Mouse (Mus musculus): ENCODE measurements at regions not wholly inside any gene's neighbourhood (a gene's known extent, or its start where the extent isn't known, plus 50 kb on each side); places are given as distances from the start of the nearest gene placed in this dataset.
A peak's percentile ranks its signal among the peaks of the same experiment; 100 is the strongest.

DNA sequence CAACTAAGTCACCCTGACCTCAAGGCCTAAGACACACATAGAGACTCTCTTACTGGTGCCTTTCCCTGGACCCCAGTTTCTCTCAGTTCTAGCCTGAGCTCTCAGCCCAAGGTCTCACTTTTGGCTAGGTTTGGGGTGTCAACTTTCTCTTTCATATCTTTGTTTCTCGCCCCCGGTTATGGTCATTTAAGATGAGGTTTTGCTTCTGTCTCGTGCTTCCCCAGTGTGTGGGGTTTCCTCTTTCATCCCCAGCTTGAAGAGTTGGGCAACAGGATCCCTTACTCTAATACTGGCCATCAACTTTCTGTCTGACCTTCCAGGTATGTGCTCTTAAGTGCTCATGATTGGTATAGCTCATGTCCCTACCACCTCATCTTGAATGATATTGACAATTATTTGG, 67.5 kb downstream of the Lmo4 start:
- ATAC-seq (ENCODE audit: low FRiP score, low read depth): no peak
- 91% methylated on average over 3 of the region's 3 CpGs for WGBS
- no peaks in the 10 kb centered on the region for H3K9me3 ChIP-seq

GRCm38 (mm10) chr3:144136432-144136831, 68.6 kb downstream of the Lmo4 start:
- Histone ChIP-seq H3K9me3 (no peaks in the 10 kb centered on the region), H3K4me3 (no peak overlapping the region), H3K27ac (no peak overlapping the region), H3K4me1 (no peaks in the 10 kb centered on the region), H3K36me3 (no peaks in the 10 kb centered on the region), H3K27me3 (no peaks in the 10 kb centered on the region), H3K4me2 (replicated peaks) (no peak overlapping the region), H3K9ac (no peak overlapping the region)
- ATAC-seq (ENCODE audit: low FRiP score, low read depth): no peak
- WGBS: 69% methylated on average over 2 of the region's 2 CpGs

More for the DNA sequence above, 67.5 kb downstream of the Lmo4 start:
- no peak overlapping the region for H3K9ac ChIP-seq
- H3K4me1 ChIP-seq: no peaks in the 10 kb centered on the region
- H3K27me3 ChIP-seq: no peaks in the 10 kb centered on the region
- no peak overlapping the region for H3K27ac ChIP-seq
- no peaks in the 10 kb centered on the region for H3K36me3 ChIP-seq
- no peak overlapping the region for H3K4me3 ChIP-seq
- H3K4me2 ChIP-seq (replicated peaks): no peak overlapping the region

DNA sequence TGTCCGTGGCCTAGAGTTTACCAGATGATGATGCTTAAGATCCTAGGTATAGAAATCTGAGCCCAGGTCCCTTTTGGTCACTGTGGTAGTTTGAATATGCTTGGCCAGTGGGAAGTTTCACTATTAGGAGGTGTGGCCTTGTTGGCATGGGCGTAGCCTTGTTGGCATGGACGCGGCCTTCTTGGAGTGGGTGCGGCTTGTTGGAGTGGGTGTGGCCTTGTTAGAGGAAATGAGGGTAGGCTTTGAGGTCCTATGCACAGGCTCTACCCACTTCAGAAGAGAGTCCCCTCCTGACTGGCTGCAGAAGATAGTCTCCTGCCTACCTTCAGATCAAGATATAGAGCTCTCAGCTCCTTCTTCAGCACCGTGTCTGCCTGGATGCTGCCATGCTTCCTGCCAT, 69.4 kb downstream of the Lmo4 start:
- no peaks in the 10 kb centered on the region for H3K9me3 ChIP-seq
- no peaks in the 10 kb centered on the region for H3K27me3 ChIP-seq
- H3K36me3 ChIP-seq: no peaks in the 10 kb centered on the region
- no peak overlapping the region for H3K9ac ChIP-seq
- 96% methylated on average over 6 of the region's 6 CpGs for WGBS
- ATAC-seq (ENCODE audit: low FRiP score, low read depth): no peak
- H3K4me1 ChIP-seq: no peaks in the 10 kb centered on the region
- no peak overlapping the region for H3K4me2 ChIP-seq (replicated peaks)
- no peak overlapping the region for H3K27ac ChIP-seq
- no peak overlapping the region for H3K4me3 ChIP-seq

GRCm38 (mm10) chr3:144128042-144128441, 77.0 kb downstream of the Lmo4 start:
- Histone ChIP-seq H3K27me3 (no peaks in the 10 kb centered on the region), H3K27ac (no peak overlapping the region), H3K4me2 (replicated peaks) (no peak overlapping the region), H3K9ac (no peak overlapping the region), H3K4me1 (no peaks in the 10 kb centered on the region), H3K4me3 (no peak overlapping the region), H3K36me3 (no peaks in the 10 kb centered on the region), H3K9me3 (no peaks in the 10 kb centered on the region)
- WGBS: 93% methylated on average over 4 of the region's 4 CpGs
- ATAC-seq (ENCODE audit: low FRiP score, low read depth): no peak

GRCm38 (mm10) chr3:144124353-144124752, 80.7 kb downstream of the Lmo4 start:
- no peaks in the 10 kb centered on the region for H3K36me3 ChIP-seq
- no peaks in the 10 kb centered on the region for H3K9me3 ChIP-seq
- ATAC-seq (ENCODE audit: low FRiP score, low read depth): no peak
- no peaks in the 10 kb centered on the region for H3K27me3 ChIP-seq
- WGBS: 81% methylated on average over 4 of the region's 4 CpGs
- no peak overlapping the region for H3K4me3 ChIP-seq
- no peak overlapping the region for H3K27ac ChIP-seq
- no peak overlapping the region for H3K4me2 ChIP-seq (replicated peaks)
- H3K4me1 ChIP-seq: no peaks in the 10 kb centered on the region
- H3K9ac ChIP-seq: no peak overlapping the region

DNA sequence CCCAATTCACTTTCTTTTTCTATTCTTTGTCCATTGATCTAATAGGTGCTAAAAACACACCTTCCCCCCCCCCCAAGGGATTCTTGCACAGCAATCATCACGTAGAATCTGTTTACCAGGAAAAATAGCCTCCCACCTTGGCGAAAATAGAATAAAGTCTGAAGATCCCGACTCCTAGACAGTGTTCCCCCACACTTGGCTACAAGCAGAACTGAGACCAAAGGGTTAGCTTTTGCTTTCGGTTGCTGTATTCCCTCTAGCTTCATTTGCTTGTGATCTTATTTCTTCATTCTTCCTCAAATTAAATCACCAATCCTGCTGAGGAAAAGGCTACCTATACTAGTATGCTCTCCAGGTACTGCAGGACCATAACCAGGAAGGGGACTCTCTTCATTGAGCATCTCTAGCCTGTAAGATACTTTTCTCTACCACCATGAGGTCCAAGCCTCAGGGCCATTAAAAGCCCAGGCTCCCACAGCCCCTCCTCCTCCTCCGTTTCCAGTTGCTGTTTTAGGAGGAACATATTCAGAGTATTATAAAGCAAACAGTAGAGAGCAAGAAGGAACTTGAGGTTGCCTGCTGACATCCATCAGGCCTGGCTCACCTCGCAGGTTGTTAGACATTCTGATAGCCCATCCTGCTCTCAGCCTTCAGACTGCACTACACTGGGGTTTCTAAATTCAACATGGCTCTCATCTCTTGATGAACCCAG, 81.5 kb downstream of the Lmo4 start:
- Histone ChIP-seq H3K4me3 (no peak overlapping the region), H3K4me1 (no peaks in the 10 kb centered on the region), H3K9me3 (no peaks in the 10 kb centered on the region), H3K27ac (no peak overlapping the region), H3K9ac (no peak overlapping the region), H3K36me3 (no peaks in the 10 kb centered on the region), H3K4me2 (replicated peaks) (no peak overlapping the region), H3K27me3 (no peaks in the 10 kb centered on the region)
- no peak for ATAC-seq (ENCODE audit: low FRiP score, low read depth)
- 80% methylated on average over 6 of the region's 6 CpGs for WGBS

DNA sequence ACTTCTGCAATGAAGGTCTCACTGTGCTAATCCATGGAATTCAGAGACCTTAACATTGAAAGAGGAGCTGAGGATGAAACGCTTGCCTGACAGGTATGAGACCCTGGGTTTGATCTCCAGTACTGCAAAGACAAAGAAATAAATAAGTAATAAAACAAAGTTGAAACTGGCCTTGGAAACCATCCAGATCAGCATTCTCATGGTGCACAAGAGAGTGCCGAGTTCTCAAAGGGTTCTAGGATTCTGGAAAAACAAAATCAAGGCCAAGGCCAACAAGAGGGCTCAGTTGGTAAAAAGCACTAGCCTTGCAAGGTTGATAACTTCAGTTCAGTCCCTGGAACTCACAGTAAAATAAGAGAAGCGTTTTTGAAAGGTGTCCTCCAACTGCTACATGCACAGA, 85.9 kb downstream of the Lmo4 start:
- peaks cover 4% of the 10 kb centered on the region for H3K4me1 ChIP-seq
- WGBS: 77% methylated on average over 3 of the region's 3 CpGs
- no peak overlapping the region for H3K9ac ChIP-seq
- no peak overlapping the region for H3K27ac ChIP-seq
- no peak overlapping the region for H3K4me2 ChIP-seq (replicated peaks)
- no peak overlapping the region for H3K4me3 ChIP-seq
- H3K9me3 ChIP-seq: no peaks in the 10 kb centered on the region
- no peaks in the 10 kb centered on the region for H3K27me3 ChIP-seq
- no peak for ATAC-seq (ENCODE audit: low FRiP score, low read depth)
- no peaks in the 10 kb centered on the region for H3K36me3 ChIP-seq

GRCm38 (mm10) chr3:144113672-144114645, 91.1 kb downstream of the Lmo4 start:
- Histone ChIP-seq H3K27me3 (no peaks in the 10 kb centered on the region), H3K36me3 (no peaks in the 10 kb centered on the region), H3K9ac (no peak overlapping the region), H3K27ac (no peak overlapping the region), H3K4me2 (replicated peaks) (0 out of 2 replicates have a peak overlapping the region, but pooled peaks have one; percentile 3), H3K4me1 (peaks cover 9% of the 10 kb centered on the region), H3K4me3 (no peak overlapping the region), H3K9me3 (no peaks in the 10 kb centered on the region)
- 53% methylated on average over 11 of the region's 11 CpGs for WGBS
- peak; percentile 88 for ATAC-seq (ENCODE audit: low FRiP score, low read depth)

- ATAC-seq (ENCODE audit: low FRiP score, low read depth): no peak
- Histone ChIP-seq H3K27ac (no peak overlapping the region), H3K27me3 (no peaks in the 10 kb centered on the region), H3K4me3 (no peak overlapping the region), H3K9ac (no peak overlapping the region), H3K9me3 (no peaks in the 10 kb centered on the region), H3K4me1 (peaks cover 26% of the 10 kb centered on the region), H3K4me2 (replicated peaks) (no peak overlapping the region), H3K36me3 (no peaks in the 10 kb centered on the region)
- 88% methylated on average over 5 of the region's 5 CpGs for WGBS
Observed at GRCm38 (mm10) chr3:144110331-144111080, 94.5 kb downstream of the Lmo4 start.

- no peaks in the 10 kb centered on the region for H3K9me3 ChIP-seq
- no peaks in the 10 kb centered on the region for H3K27me3 ChIP-seq
- no peak for ATAC-seq (ENCODE audit: low FRiP score, low read depth)
- H3K4me1 ChIP-seq: peaks cover 26% of the 10 kb centered on the region
- no peak overlapping the region for H3K27ac ChIP-seq
- no peak overlapping the region for H3K9ac ChIP-seq
- no peak overlapping the region for H3K4me2 ChIP-seq (replicated peaks)
- H3K36me3 ChIP-seq: no peaks in the 10 kb centered on the region
- 78% methylated on average over 2 of the region's 2 CpGs for WGBS
- no peak overlapping the region for H3K4me3 ChIP-seq
Observed at GRCm38 (mm10) chr3:144109769-144110168, 95.3 kb downstream of the Lmo4 start.

DNA sequence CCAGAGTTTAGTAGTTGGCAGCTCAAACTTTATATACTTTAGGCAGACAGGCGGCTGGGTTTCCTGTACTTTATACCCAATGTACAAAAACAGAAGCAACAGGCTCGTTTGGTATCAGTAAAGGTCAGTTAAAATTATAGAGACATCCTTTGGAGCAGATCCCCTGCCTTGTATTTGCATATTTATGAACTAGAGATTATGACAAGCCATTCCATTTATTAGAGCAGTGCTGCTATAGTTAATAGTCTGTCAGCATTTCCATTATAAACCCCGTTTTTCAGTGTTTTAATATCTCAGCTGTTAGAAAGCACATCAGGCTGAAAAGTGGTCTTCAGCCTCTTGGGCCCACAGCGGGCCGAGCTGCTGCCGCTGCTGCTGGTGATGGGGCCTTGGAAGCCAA, 96.7 kb downstream of the Lmo4 start:
- 61% methylated on average over 6 of the region's 6 CpGs for WGBS
- ATAC-seq (ENCODE audit: low FRiP score, low read depth): no peak
- no peaks in the 10 kb centered on the region for H3K9me3 ChIP-seq
- peaks cover 16% of the 10 kb centered on the region for H3K4me1 ChIP-seq
- no peaks in the 10 kb centered on the region for H3K27me3 ChIP-seq
- H3K36me3 ChIP-seq: no peaks in the 10 kb centered on the region
- H3K4me3 ChIP-seq: no peak overlapping the region
- H3K9ac ChIP-seq: no peak overlapping the region
- no peak overlapping the region for H3K4me2 ChIP-seq (replicated peaks)
- no peak overlapping the region for H3K27ac ChIP-seq

- no peaks in the 10 kb centered on the region for H3K36me3 ChIP-seq
- ATAC-seq (ENCODE audit: low FRiP score, low read depth): no peak
Observed at GRCm38 (mm10) chr3:144107664-144108063, 97.4 kb downstream of the Lmo4 start.

More at GRCm38 (mm10) chr3:144107664-144108063, 97.4 kb downstream of the Lmo4 start:
- no peak overlapping the region for H3K27ac ChIP-seq
- H3K9ac ChIP-seq: no peak overlapping the region
- H3K27me3 ChIP-seq: no peaks in the 10 kb centered on the region
- no peak overlapping the region for H3K4me3 ChIP-seq
- 65% methylated on average over 7 of the region's 7 CpGs for WGBS
- no peaks in the 10 kb centered on the region for H3K9me3 ChIP-seq
- H3K4me1 ChIP-seq: peaks cover 16% of the 10 kb centered on the region
- no peak overlapping the region for H3K4me2 ChIP-seq (replicated peaks)
